In genomic region chr4:141274485-141275341, GRCm38 (mm10) we compare ENCODE assay signal across 10 mouse cellular contexts. TPM values are rescaled to one million over a fixed set of nuclear protein-coding genes. Genes with fewer than 3 reads are reported as not detected.
DNase-seq lines count a peak whose midpoint lies in the region; ATAC-seq and TF ChIP-seq lines count a peak whose summit lies in the region.
"Had no signal": no experiment of that assay in that cellular context is flagged by ENCODE, and none has a peak within 500 bp of the region (broad histone marks: within the 10 kb centered on the region; RNA-seq: fewer than 3 reads in every experiment).

No protein-coding gene starts in this region.

- ATAC-seq in neural tube, embryonic 15.5 days (ENCODE audit: low FRiP score): no peak
- ATAC-seq in liver, postnatal 0 days: no peak
- no peak for ATAC-seq in kidney, embryonic 14.5 days (ENCODE audit: low FRiP score, low TSS enrichment)

- 42% methylated on average over 23 of the region's 23 CpGs for WGBS in neural tube, embryonic 15.5 days
- 59% methylated on average over 23 of the region's 23 CpGs for WGBS in liver, postnatal 0 days (ENCODE audit: insufficient replicate concordance)
- 54% methylated on average over 23 of the region's 23 CpGs for WGBS in kidney, embryonic 14.5 days

- no peak overlapping the region for H3K27ac ChIP-seq in neural tube, embryonic 15.5 days (replicated peaks)
- H3K27ac ChIP-seq in liver, postnatal 0 days (ENCODE audit: low read depth): no peak overlapping the region
- no peak overlapping the region for H3K27ac ChIP-seq in kidney, embryonic 14.5 days (ENCODE audit: low read depth, low read length)

- TF ChIP-seq EP300 in liver, postnatal 0 days (IDR thresholded peaks at IDR 0.05; ENCODE audit: low read depth): no peak

- H3K4me3 ChIP-seq in neural tube, embryonic 15.5 days (replicated peaks): no peak overlapping the region
- H3K4me3 ChIP-seq in liver, postnatal 0 days (ENCODE audit: low read depth, low read length): no peak overlapping the region
- H3K4me3 ChIP-seq in kidney, embryonic 14.5 days (ENCODE audit: low read length): no peak overlapping the region
- H3K4me3 ChIP-seq: megakaryocyte, embryonic 14.5 days had no signal

- H3K9ac ChIP-seq in neural tube, embryonic 15.5 days (replicated peaks): 0 out of 2 replicates have a peak overlapping the region, but pooled peaks have one; percentile 2
- H3K9ac ChIP-seq in liver, postnatal 0 days (replicated peaks): no peak overlapping the region
- H3K9ac ChIP-seq in kidney, embryonic 14.5 days (ENCODE audit: low read depth, low read length): no peak overlapping the region

- DNase-seq in layer of hippocampus, postnatal 10 days (ENCODE audit: low spot score in 2 of 2): peak; percentile 34 to 39
- DNase-seq in layer of hippocampus, adult 9-10 months (ENCODE audit: low spot score): no peak
- peak; percentile 81 for DNase-seq in brain, embryonic 14.5 days (ENCODE audit: low read depth)
- DNase-seq in heart, postnatal 4 days: peak; percentile 35
- DNase-seq in cerebellum, postnatal 10 days: no peak
- no peak for DNase-seq in liver, postnatal 0 days
- DNase-seq: right cerebral cortex, postnatal 25 days had no signal

- TF ChIP-seq POLR2A in brain, embryonic 14.5 days (IDR thresholded peaks at IDR 0.05; ENCODE audit: borderline replicate concordance, extremely low read depth, insufficient read depth, insufficient read length, poor library complexity, severe bottlenecking): no peak

- no peak for TF ChIP-seq CTCF in brain, embryonic 14.5 days (IDR thresholded peaks at IDR 0.05; ENCODE audit: borderline replicate concordance, extremely low read depth, insufficient read depth, insufficient read length)
- TF ChIP-seq CTCF in liver, postnatal 0 days (IDR thresholded peaks at IDR 0.05; ENCODE audit: low read depth): no peak

- no peaks in the 10 kb centered on the region for H3K9me3 ChIP-seq in neural tube, embryonic 15.5 days (replicated peaks)
- H3K9me3 ChIP-seq in liver, postnatal 0 days (ENCODE audit: low read length): no peaks in the 10 kb centered on the region
- H3K9me3 ChIP-seq in kidney, embryonic 14.5 days (ENCODE audit: control insufficient read depth, low read length): no peaks in the 10 kb centered on the region

- H3K27me3 ChIP-seq in neural tube, embryonic 15.5 days (replicated peaks): peaks cover 7% of the 10 kb centered on the region
- no peaks in the 10 kb centered on the region for H3K27me3 ChIP-seq in liver, postnatal 0 days (ENCODE audit: insufficient read depth, low read length)
- H3K27me3 ChIP-seq in kidney, embryonic 14.5 days (ENCODE audit: control insufficient read depth, insufficient read depth, low read length): no peaks in the 10 kb centered on the region

- H3K4me2 ChIP-seq in neural tube, embryonic 15.5 days: no peak overlapping the region
- H3K4me2 ChIP-seq in liver, postnatal 0 days (ENCODE audit: low read depth, low read length): no peak overlapping the region
- H3K4me2 ChIP-seq in kidney, embryonic 14.5 days (replicated peaks; ENCODE audit: low read depth, low read length): no peak overlapping the region

- peaks cover 31% of the 10 kb centered on the region for H3K4me1 ChIP-seq in neural tube, embryonic 15.5 days
- H3K4me1 ChIP-seq in liver, postnatal 0 days (ENCODE audit: insufficient read depth): peaks cover 26% of the 10 kb centered on the region
- peaks cover 34% of the 10 kb centered on the region for H3K4me1 ChIP-seq in kidney, embryonic 14.5 days (ENCODE audit: control insufficient read depth, insufficient read depth, low read length)

- no peaks in the 10 kb centered on the region for H3K36me3 ChIP-seq in neural tube, embryonic 15.5 days
- H3K36me3 ChIP-seq in liver, postnatal 0 days (replicated peaks; ENCODE audit: insufficient read depth, low read length): no peaks in the 10 kb centered on the region
- H3K36me3 ChIP-seq in kidney, embryonic 14.5 days (ENCODE audit: control insufficient read depth, insufficient read depth, low read length): no peaks in the 10 kb centered on the region

RNA-seq across cellular contexts. Expression of gene Epha2, which starts 26.3 kb away (rescaled TPM):
- total RNA-seq in layer of hippocampus, postnatal 10 days (2021): 1 to 10 TPM; 2.5 to 2.7 TPM
- polyA plus RNA-seq in brain, embryonic 14.5 days (2012; rRNA removed): 4.1 and 6.4 TPM in 2 replicates
- 10 to 100 TPM; 10.1 to 10.9 TPM for total RNA-seq in heart, postnatal 4 days (2021)
- polyA plus RNA-seq in neural tube, embryonic 15.5 days (2015; fragmentation: Nextera tagmentation; extraction: Ambion mirVana): 0.87 and 1.9 TPM in 2 replicates
- 1.5 and 2.4 TPM in 2 replicates for polyA plus RNA-seq in liver, postnatal 0 days (2015; fragmentation: Nextera tagmentation; extraction: Ambion mirVana)
- 3.7 and 3.9 TPM in 2 replicates for polyA plus RNA-seq in kidney, embryonic 14.5 days (2014; fragmentation: Nextera tagmentation; extraction: Ambion mirVana)

RNA-seq across cellular contexts. Expression of gene Arhgef19, which starts 35.4 kb away (rescaled TPM):
- total RNA-seq in layer of hippocampus, postnatal 10 days (2021): 1 to 10 TPM; 5.8 to 6.7 TPM
- polyA plus RNA-seq in brain, embryonic 14.5 days (2012; rRNA removed): 1.5 and 2.6 TPM in 2 replicates
- 1 to 10 TPM; 4.6 to 5.1 TPM for total RNA-seq in heart, postnatal 4 days (2021)
- 1.3 and 3.8 TPM in 2 replicates for polyA plus RNA-seq in neural tube, embryonic 15.5 days (2015; fragmentation: Nextera tagmentation; extraction: Ambion mirVana)
- polyA plus RNA-seq in liver, postnatal 0 days (2015; fragmentation: Nextera tagmentation; extraction: Ambion mirVana): 3.0 and 4.2 TPM in 2 replicates
- polyA plus RNA-seq in kidney, embryonic 14.5 days (2014; fragmentation: Nextera tagmentation; extraction: Ambion mirVana): 6.8 and 7.4 TPM in 2 replicates

Comparison
In these comparisons a context has a peak if more than half of its experiments do, and no peak if none do; other contexts are left out.
1. DNase-seq: peak in layer of hippocampus, postnatal 10 days (2 of 2), brain, embryonic 14.5 days (single experiment) and heart, postnatal 4 days (single experiment); none in layer of hippocampus, adult 9-10 months (single experiment), cerebellum, postnatal 10 days (0 of 2) and liver, postnatal 0 days (single experiment).